Mouse (Mus musculus) Patski (cell line): ENCODE results near the gene Usp12. TPM values are rescaled to one million over a fixed set of nuclear protein-coding genes. Genes with fewer than 3 reads are reported as not detected.

Source experiments
- ATAC-seq: fragments of 100-300 bp; one replicate; pipeline ENCODE4 v1.8.0; 2021
- CTCF ChIA-PET: fragments of 350-600 bp; sonication (Branson Sonifier 250); formaldehyde crosslinking; loops from one replicate; lab custom pipeline; 2022; ENCODE audit warnings: inconsistent platforms; lab: Charles Lee
- POLR2A ChIA-PET: fragments of 350-600 bp; sonication (Branson Sonifier 250); formaldehyde crosslinking; loops from one replicate; lab custom pipeline; 2022; ENCODE audit warnings: antibody characterized with exemption, inconsistent platforms; lab: Charles Lee
- DNase-seq: peaks from one replicate; pipeline ENCODE4 v3.0.0-alpha.2; 2011; ENCODE audit warnings: low read depth, low spot score
- H3K27me3 ChIP-seq: fragments of 371-371 bp; one replicate; pipeline ENCODE4 v1.5.1; 2021
- CTCF ChIP-seq: fragments of 100-300 bp; IDR thresholded peaks from one replicate; pipeline ENCODE4 v1.5.1; 2021
- in situ Hi-C: fragments of 300-500 bp; cut with MboI; formaldehyde crosslinking; loops from 3 replicates; pipeline ENCODE4 v1.11.1; 2018; ENCODE audit warnings: low pct_unique_long_range_greater_than_20kb, mixed read lengths
- polyA plus RNA-seq: library from polyadenylated mRNA; unstranded; gene quantifications from one replicate; pipeline ENCODE4 v1.2.3, GENCODE M21; 2021

Gene Usp12
- polyA plus RNA-seq, 1 experiment from 2014 or later, result 135 TPM

GRCm38 (mm10) chr5:146833673-146834201, 38.9 kb upstream of the Usp12 start:
- POLR2A ChIA-PET, result interaction anchor here (0.7 to 2.4 kb wide), 7 partner anchors 9 to 158 kb away, joined by 3 to 27 read pairs (median 4); partner anchors contain the start of genes Rasl11a and Usp12
- in situ Hi-C loops, result no loop called here
- no peak for TF ChIP-seq CTCF
- ATAC-seq (no peak), DNase-seq (no peak)
- CTCF ChIA-PET, result interaction anchor here (1.4 to 2.3 kb wide), 2 partner anchors 11 kb away, joined by 3 to 9 read pairs; partner anchors contain the start of gene Rasl11a
- no peaks in the 10 kb centered on the region for H3K27me3 ChIP-seq

- no peak for DNase-seq
- CTCF ChIA-PET, result interaction anchor here (1.4 kb wide), 1 partner anchor 10 kb away, joined by 3 read pairs; no protein-coding TSS in a partner anchor
- in situ Hi-C loops, result no loop called here
- POLR2A ChIA-PET, result interaction anchor here (0.7 to 2.4 kb wide), 9 partner anchors 8 to 157 kb away, joined by 3 to 27 read pairs (median 4); partner anchors contain the start of genes Rasl11a and Usp12
- no peaks in the 10 kb centered on the region for H3K27me3 ChIP-seq
- no peak for TF ChIP-seq CTCF
- ATAC-seq, result peak; percentile 97
Observed at GRCm38 (mm10) chr5:146832769-146833448, 38.1 kb upstream of the Usp12 start, which contains the start of gene Rpl21. Gene Rpl21 (plus strand): TSS chr5:146832890.

- H3K27me3 ChIP-seq, result no peaks in the 10 kb centered on the region
- DNase-seq (no peak), ATAC-seq (no peak)
- CTCF ChIA-PET, result interaction anchor here (1.4 kb wide), 1 partner anchor 10 kb away, joined by 3 read pairs; no protein-coding TSS in a partner anchor
- POLR2A ChIA-PET, result interaction anchor here (0.9 to 2.4 kb wide), 5 partner anchors 8 to 54 kb away, joined by 3 to 27 read pairs (median 4); partner anchors contain the start of gene Rasl11a
- TF ChIP-seq CTCF, result no peak
- in situ Hi-C loops, result no loop called here
Observed at GRCm38 (mm10) chr5:146832435-146832768, 37.6 kb upstream of the Usp12 start.

GRCm38 (mm10) chr5:146829528-146829927, 34.7 kb upstream of the Usp12 start:
- ChIA-PET POLR2A (no interaction called here), CTCF (interaction anchor here (2.5 kb wide), 1 partner anchor 11 kb away, joined by 9 read pairs; no protein-coding TSS in a partner anchor)
- in situ Hi-C loops, result no loop called here
- H3K27me3 ChIP-seq, result no peaks in the 10 kb centered on the region
- ATAC-seq (no peak), DNase-seq (no peak)
- TF ChIP-seq CTCF, result no peak

GRCm38 (mm10) chr5:146823005-146823404, 28.2 kb upstream of the Usp12 start:
- TF ChIP-seq CTCF, result no peak
- DNase-seq (no peak), ATAC-seq (no peak)
- no peaks in the 10 kb centered on the region for H3K27me3 ChIP-seq
- in situ Hi-C loops, result no loop called here
- ChIA-PET CTCF (interaction anchor here (1.2 to 1.9 kb wide), 4 partner anchors 10 to 147 kb away, joined by 3 to 6 read pairs (median 4); partner anchors contain the start of gene Rpl21), POLR2A (no interaction called here)

- in situ Hi-C loops, result no loop called here
- DNase-seq (peak; percentile 48), ATAC-seq (peak; percentile 82)
- ChIA-PET POLR2A (interaction anchor here (0.6 kb wide), 1 partner anchor 25 kb away, joined by 4 read pairs; no protein-coding TSS in a partner anchor), CTCF (interaction anchor here (0.8 to 1.4 kb wide), 4 partner anchors 11 to 97 kb away, joined by 3 to 9 read pairs (median 3); no protein-coding TSS in a partner anchor)
- no peak for TF ChIP-seq CTCF
- no peaks in the 10 kb centered on the region for H3K27me3 ChIP-seq
Observed at GRCm38 (mm10) chr5:146818906-146819623, 24.3 kb upstream of the Usp12 start.

- ChIA-PET CTCF (interaction anchor here (1.2 to 1.5 kb wide), 2 partner anchors 21 to 86 kb away, joined by 3 to 4 read pairs; no protein-coding TSS in a partner anchor), POLR2A (no interaction called here)
- in situ Hi-C loops, result no loop called here
- DNase-seq (no peak), ATAC-seq (no peak)
- H3K27me3 ChIP-seq, result no peaks in the 10 kb centered on the region
- TF ChIP-seq CTCF, result no peak
Observed at GRCm38 (mm10) chr5:146817583-146817982, 22.8 kb upstream of the Usp12 start.

GRCm38 (mm10) chr5:146815394-146815793, 20.6 kb upstream of the Usp12 start:
- no peak for ATAC-seq
- in situ Hi-C loops, result no loop called here
- POLR2A ChIA-PET, result interaction anchor here (0.6 to 1.2 kb wide), 3 partner anchors 21 to 909 kb away, joined by 3 to 4 read pairs (median 3); no protein-coding TSS in a partner anchor
- no peak for DNase-seq
- CTCF ChIA-PET, result interaction anchor here (0.9 to 1.5 kb wide), 4 partner anchors 13 to 140 kb away, joined by 3 to 6 read pairs (median 3); no protein-coding TSS in a partner anchor
- TF ChIP-seq CTCF, result no peak
- no peaks in the 10 kb centered on the region for H3K27me3 ChIP-seq

GRCm38 (mm10) chr5:146813421-146813820, 18.6 kb upstream of the Usp12 start:
- CTCF ChIA-PET, result interaction anchor here (3.4 kb wide), 1 partner anchor 12 kb away, joined by 13 read pairs; no protein-coding TSS in a partner anchor

GRCm38 (mm10) chr5:146812866-146813265, 18.1 kb upstream of the Usp12 start:
- no peak for TF ChIP-seq CTCF
- in situ Hi-C loops, result no loop called here
- ChIA-PET POLR2A (interaction anchor here (1.2 kb wide), 1 partner anchor 33 kb away, joined by 3 read pairs; the partner anchor contains the start of gene Rasl11a), CTCF (interaction anchor here (1.2 to 3.4 kb wide), 3 partner anchors 12 to 34 kb away, joined by 3 to 13 read pairs (median 7); partner anchors contain the start of gene Usp12)
- ATAC-seq, result peak; percentile 86
- DNase-seq, result peak; percentile 75
- no peaks in the 10 kb centered on the region for H3K27me3 ChIP-seq

More at GRCm38 (mm10) chr5:146813421-146813820, 18.6 kb upstream of the Usp12 start:
- H3K27me3 ChIP-seq, result no peaks in the 10 kb centered on the region
- ATAC-seq (no peak), DNase-seq (no peak)
- in situ Hi-C loops, result no loop called here
- POLR2A ChIA-PET, result interaction anchor here (0.5 to 0.7 kb wide), 4 partner anchors 24 to 56 kb away, joined by 3 read pairs; no protein-coding TSS in a partner anchor
- peak; percentile 48 for TF ChIP-seq CTCF
